Mouse (Mus musculus) limb, embryonic 15.5 days (tissue): ENCODE measurements around the gene Zfp607a. TPM values are rescaled to one million over a fixed set of nuclear protein-coding genes. Genes with fewer than 3 reads are reported as not detected.
"Not testable (repeated sequence)": the region's sequence is repeated elsewhere in the genome, so short reads cannot be mapped to it uniquely, and the experiment has no call there.

Experiments used
- ATAC-seq: fragments of 200-750 bp; cut with Nextera tagmentation; 2 replicates; pipeline ENCODE4 v1.8.0; 2017; ENCODE audit warnings: low read depth, moderate TSS enrichment; ENCODE audit not compliant: insufficient number of reproducible peaks, low FRiP score, low TSS enrichment
- H3K27ac ChIP-seq: fragments of 300-500 bp; sonication (generic); 2 replicates; pipeline ENCODE4 v1.5.1; 2015; ENCODE audit warnings: moderate library complexity, mild to moderate bottlenecking, inconsistent platforms
- H3K27me3 ChIP-seq: fragments of 300-500 bp; sonication (generic); 2 replicates; pipeline ENCODE4 v1.6.1; 2015; ENCODE audit warnings: inconsistent platforms
- H3K36me3 ChIP-seq: fragments of 300-500 bp; sonication (generic); 2 replicates; pipeline ENCODE4 v1.6.1; 2015; ENCODE audit warnings: inconsistent platforms
- H3K4me1 ChIP-seq: fragments of 300-500 bp; sonication (generic); 2 replicates; pipeline ENCODE4 v1.6.1; 2015; ENCODE audit warnings: inconsistent platforms
- H3K4me2 ChIP-seq: fragments of 300-500 bp; sonication (generic); 2 replicates; pipeline ENCODE4 v1.6.1; 2015; ENCODE audit warnings: mild to moderate bottlenecking, inconsistent platforms
- H3K4me3 ChIP-seq: fragments of 300-500 bp; sonication (generic); 2 replicates; pipeline ENCODE4 v1.5.1; 2015; ENCODE audit warnings: mild to moderate bottlenecking, inconsistent platforms
- H3K9ac ChIP-seq: fragments of 300-500 bp; sonication (generic); 2 replicates; pipeline ENCODE4 v1.6.1; 2015; ENCODE audit warnings: inconsistent platforms
- H3K9me3 ChIP-seq: fragments of 300-500 bp; sonication (generic); 2 replicates; pipeline ENCODE4 v1.6.1; 2016; ENCODE audit warnings: inconsistent platforms
- WGBS: fragments of 180-500 bp; shearing (Covaris S2); methylation state at CpG from one replicate; pipeline ENCODE4 v1.1.7; 2015; 5-methylcytosine and 5-hydroxymethylcytosine counted together
- polyA plus RNA-seq: library from polyadenylated mRNA; unstranded; fragments of >200 nt; fragmentation: Nextera tagmentation; extraction: Ambion mirVana; gene quantifications from 2 replicates; pipeline ENCODE4 v1.2.1, GENCODE M21; 2015

Zfp607a gene
- polyA plus RNA-seq, 1 experiment from 2014 or later, result 3.7 TPM

GRCm38 (mm10) chr7:27881721-27882120, 24.4 kb downstream of the Zfp607a start:
- Histone ChIP-seq H3K4me2 (no peak overlapping the region), H3K36me3 (peaks cover 57% of the 10 kb centered on the region), H3K4me1 (no peaks in the 10 kb centered on the region), H3K4me3 (no peak overlapping the region), H3K9ac (no peak overlapping the region), H3K9me3 (no peaks in the 10 kb centered on the region; the same call in 1 of the 2 replicates), H3K27ac (no peak overlapping the region), H3K27me3 (no peaks in the 10 kb centered on the region)
- ATAC-seq, result no peak
- 93% methylated on average over 4 of the region's 4 CpGs for WGBS

GRCm38 (mm10) chr7:27900601-27901000, 43.3 kb downstream of the Zfp607a start:
- WGBS, result 91% methylated on average over 4 of the region's 4 CpGs
- Histone ChIP-seq H3K4me1 (no peaks in the 10 kb centered on the region), H3K27ac (no peak overlapping the region), H3K9ac (no peak overlapping the region), H3K4me3 (no peak overlapping the region), H3K27me3 (no peaks in the 10 kb centered on the region), H3K9me3 (0 out of 2 replicates have a peak, but pooled peaks cover 7% of the 10 kb centered on the region), H3K4me2 (no peak overlapping the region), H3K36me3 (no peaks in the 10 kb centered on the region)
- no peak for ATAC-seq

- Histone ChIP-seq H3K4me3 (no peak overlapping the region), H3K9me3 (0 out of 2 replicates have a peak, but pooled peaks cover 7% of the 10 kb centered on the region), H3K27ac (no peak overlapping the region; the same call in 1 of the 2 replicates), H3K4me2 (no peak overlapping the region), H3K9ac (no peak overlapping the region), H3K4me1 (no peaks in the 10 kb centered on the region), H3K27me3 (no peaks in the 10 kb centered on the region), H3K36me3 (peaks cover 13% of the 10 kb centered on the region)
- WGBS, result 65% methylated on average over 11 of the region's 11 CpGs
- no peak for ATAC-seq
Observed at GRCm38 (mm10) chr7:27905061-27905848, 47.9 kb downstream of the Zfp607a start.

GRCm38 (mm10) chr7:27910952-27911351, 53.6 kb downstream of the Zfp607a start:
- not testable (repeated sequence) for H3K9me3 ChIP-seq, ATAC-seq, H3K4me2 ChIP-seq, H3K4me1 ChIP-seq, H3K27ac ChIP-seq, H3K9ac ChIP-seq, H3K4me3 ChIP-seq, H3K27me3 ChIP-seq
- H3K36me3 ChIP-seq, result peaks cover 38% of the 10 kb centered on the region
- 85% methylated on average over 4 of the region's 4 CpGs for WGBS

DNA sequence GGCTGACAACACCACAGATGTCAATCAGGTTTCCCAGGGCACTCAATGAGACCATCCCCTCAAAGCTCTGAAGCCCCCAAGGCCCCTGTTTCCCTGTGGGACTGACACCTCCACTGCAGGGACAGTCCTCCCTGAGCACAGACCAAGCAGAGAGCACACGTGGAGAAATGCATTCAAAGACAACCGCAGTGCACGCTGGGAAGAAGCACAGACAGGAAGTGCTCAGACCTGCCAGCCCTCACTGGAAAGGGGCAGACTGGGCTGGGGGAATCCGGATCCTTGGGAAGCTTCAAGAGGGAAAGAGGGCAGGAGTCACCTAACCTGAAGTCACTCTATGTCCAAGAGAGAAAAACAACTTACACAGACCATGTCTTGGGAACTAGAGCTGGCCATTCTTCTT, 69.7 kb downstream of the Zfp607a start:
- not testable (repeated sequence) for H3K27ac ChIP-seq, H3K27me3 ChIP-seq, ATAC-seq, H3K9ac ChIP-seq, H3K4me1 ChIP-seq, H3K36me3 ChIP-seq, H3K9me3 ChIP-seq, H3K4me2 ChIP-seq, H3K4me3 ChIP-seq
- 42% methylated on average over 4 of the region's 4 CpGs for WGBS

GRCm38 (mm10) chr7:27928818-27929695, 71.7 kb downstream of the Zfp607a start, which contains the start of gene Zfp974:
Zfp974 (minus strand) TSS chr7:27929460.
- ATAC-seq, result peak; percentile 67; the same call in 1 of the 2 replicates
- 0 out of 2 replicates have a peak within 1 kb of the TSS, but pooled peaks have one; percentile 33 for H3K27ac ChIP-seq
- H3K9ac ChIP-seq, result peak within 1 kb of the TSS; percentile 59
- H3K4me3 ChIP-seq, result peak within 1 kb of the TSS; percentile 70
- no peaks in the 10 kb centered on the region for H3K4me1 ChIP-seq
- no peaks in the 10 kb centered on the region for H3K27me3 ChIP-seq
- H3K4me2 ChIP-seq, result peak within 1 kb of the TSS; percentile 56
- H3K36me3 ChIP-seq, result peaks cover 7% of the 10 kb centered on the region
- 4% methylated on average over 40 of the region's 40 CpGs for WGBS
- no peaks in the 10 kb centered on the region for H3K9me3 ChIP-seq

Other genes starting within 250 kb of the Zfp607a start
- gene Ttc9b, start 203.6 kb upstream of the Zfp607a start, polyA plus RNA-seq, result 0.20 TPM in 1 of 2 replicates, not detected in the other
- gene Map3k10, start 182.9 kb upstream of the Zfp607a start, polyA plus RNA-seq, result 5.8 and 9.0 TPM in 2 replicates
- gene Zfp607b, start 168.2 kb upstream of the Zfp607a start, polyA plus RNA-seq, result 2.8 and 3.2 TPM in 2 replicates
- gene Zfp60, start 126.1 kb upstream of the Zfp607a start, polyA plus RNA-seq, result 29.0 and 32.3 TPM in 2 replicates
- 1.8 and 2.0 TPM in 2 replicates for gene Zfp626, start 50.3 kb upstream of the Zfp607a start, polyA plus RNA-seq
- 7.2 and 8.0 TPM in 2 replicates for gene Zfp59, start 18.9 kb upstream of the Zfp607a start, polyA plus RNA-seq
- gene Zfp974, start 71.9 kb downstream of the Zfp607a start, polyA plus RNA-seq, result 8.1 and 9.2 TPM in 2 replicates
- 17.7 and 19.2 TPM in 2 replicates for gene Zfp780b, start 121.6 kb downstream of the Zfp607a start, polyA plus RNA-seq
- 2.4 and 3.5 TPM in 2 replicates for gene Zfp850, start 156.6 kb downstream of the Zfp607a start, polyA plus RNA-seq
- gene Psmc4, start 192.6 kb downstream of the Zfp607a start, polyA plus RNA-seq, result 279 and 292 TPM in 2 replicates
- gene Fcgbp, start 213.7 kb downstream of the Zfp607a start, polyA plus RNA-seq, result 0.13 and 0.22 TPM in 2 replicates